Mouse (Mus musculus): ENCODE data around the gene Podn. TPM values are rescaled to one million over a fixed set of nuclear protein-coding genes. Genes with fewer than 3 reads are reported as not detected.

The Podn gene
- total and polyA plus RNA-seq, 3 experiments, result 0.04 TPM; not detected in 2

GRCm38 (mm10) chr4:108128339-108128738, 32.1 kb upstream of the Podn start:
- Histone ChIP-seq H3K4me3 (ENCODE audit: control insufficient read depth in 1 of 2, insufficient read depth in 1 of 2, low read depth in 2 of 2, low read length in 2 of 2) (no peak overlapping the region), H3K36me3 (ENCODE audit: control insufficient read depth in 1 of 2, insufficient read depth in 2 of 2, low read length in 2 of 2) (no peaks in the 10 kb centered on the region), H3K9ac (ENCODE audit: control insufficient read depth, low read depth, low read length, poor library complexity, severe bottlenecking) (no peak overlapping the region), H3K79me2 (ENCODE audit: control insufficient read depth, insufficient read depth, low read length, poor library complexity) (no peaks in the 10 kb centered on the region), H3K27me3 (ENCODE audit: control insufficient read depth in 1 of 2, insufficient read depth in 2 of 2, low read length in 2 of 2) (peaks cover 0 to 1% of the 10 kb centered on the region in 2 experiments; a peak in 2 of 4 replicates), H3K27ac (ENCODE audit: control insufficient read depth, low read depth, low read length) (no peak overlapping the region), H3K9me3 (replicated peaks; ENCODE audit: insufficient read depth, low read length) (no peaks in the 10 kb centered on the region), H3K4me1 (ENCODE audit: control insufficient read depth in 1 of 2, insufficient read depth in 2 of 2, low read length in 2 of 2) (no peaks in the 10 kb centered on the region)
- TF ChIP-seq USF2 (IDR thresholded peaks at IDR 0.05; ENCODE audit: borderline replicate concordance in 1 of 2, insufficient read depth in 1 of 2, low read depth in 1 of 2, low read length in 2 of 2) (no peak), ETS1 (IDR thresholded peaks at IDR 0.05; ENCODE audit: low read depth, low read length) (no peak), EP300 (IDR thresholded peaks at IDR 0.05; ENCODE audit: low read depth in 1 of 2, low read length in 2 of 2) (no peak), ZMIZ1 (IDR thresholded peaks at IDR 0.05; ENCODE audit: low read depth, low read length) (no peak), ZNF384 (IDR thresholded peaks at IDR 0.05; ENCODE audit: low read depth, low read length) (no peak), SMC3 (IDR thresholded peaks at IDR 0.05; ENCODE audit: low read depth, low read length) (no peak), KAT2A (conservative IDR thresholded peaks at IDR 0.05; ENCODE audit: low read depth, low read length) (no peak), TAL1 (IDR thresholded peaks at IDR 0.05; ENCODE audit: low read length) (no peak), BHLHE40 (IDR thresholded peaks at IDR 0.05; ENCODE audit: borderline replicate concordance, low read depth, low read length) (no peak), MAFK (IDR thresholded peaks at IDR 0.05; ENCODE audit: borderline replicate concordance, low read depth, low read length) (no peak), TBP (IDR thresholded peaks at IDR 0.05; ENCODE audit: low read depth, low read length) (no peak), POLR2AphosphoS2 (IDR thresholded peaks at IDR 0.05; ENCODE audit: low read length) (no peak), MAZ (IDR thresholded peaks at IDR 0.05; ENCODE audit: low read depth, low read length) (no peak), GATA1 (IDR thresholded peaks at IDR 0.05; ENCODE audit: low read depth, low read length) (no peak), MYC (IDR thresholded peaks at IDR 0.05; ENCODE audit: low read depth, low read length) (no peak), USF1 (IDR thresholded peaks at IDR 0.05; ENCODE audit: low read depth, low read length) (no peak), RCOR1 (IDR thresholded peaks at IDR 0.05; ENCODE audit: low read depth, low read length) (no peak)
- no peak for DNase-seq (ENCODE audit: low read depth, low spot score)

DNA sequence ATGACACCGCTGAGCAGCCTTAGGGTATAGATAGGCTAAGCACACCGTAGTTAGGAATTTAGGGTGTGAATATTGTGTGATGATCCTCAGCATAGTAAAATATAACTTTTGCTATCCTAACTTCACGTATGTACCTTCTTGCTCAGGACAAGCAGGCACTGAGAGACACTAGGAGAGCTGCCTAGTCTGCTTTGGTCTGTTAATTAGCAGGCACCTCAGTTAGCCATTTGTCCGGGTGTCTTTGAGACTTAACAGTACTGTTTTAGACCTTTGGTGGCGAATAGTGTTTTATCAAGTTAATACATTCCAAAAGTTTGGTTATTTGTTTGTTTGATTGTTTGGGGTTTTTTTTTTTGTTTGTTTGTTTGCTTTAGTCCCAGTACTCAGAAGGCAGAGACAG, 31.3 kb upstream of the Podn start:
- Histone ChIP-seq H3K36me3 (ENCODE audit: control insufficient read depth in 1 of 2, insufficient read depth in 2 of 2, low read length in 2 of 2) (no peaks in the 10 kb centered on the region), H3K4me3 (ENCODE audit: control insufficient read depth in 1 of 2, insufficient read depth in 1 of 2, low read depth in 2 of 2, low read length in 2 of 2) (no peak overlapping the region), H3K27ac (ENCODE audit: control insufficient read depth, low read depth, low read length) (no peak overlapping the region), H3K9ac (ENCODE audit: control insufficient read depth, low read depth, low read length, poor library complexity, severe bottlenecking) (no peak overlapping the region), H3K4me1 (ENCODE audit: control insufficient read depth in 1 of 2, insufficient read depth in 2 of 2, low read length in 2 of 2) (no peaks in the 10 kb centered on the region), H3K9me3 (replicated peaks; ENCODE audit: insufficient read depth, low read length) (no peaks in the 10 kb centered on the region), H3K79me2 (ENCODE audit: control insufficient read depth, insufficient read depth, low read length, poor library complexity) (no peaks in the 10 kb centered on the region), H3K27me3 (ENCODE audit: control insufficient read depth in 1 of 2, insufficient read depth in 2 of 2, low read length in 2 of 2) (peaks cover 0 to 1% of the 10 kb centered on the region in 2 experiments; a peak in 2 of 4 replicates)
- no peak for DNase-seq (ENCODE audit: low read depth, low spot score)
- TF ChIP-seq ZC3H11A (IDR thresholded peaks at IDR 0.05; ENCODE audit: low read depth, low read length) (no peak), MAZ (IDR thresholded peaks at IDR 0.05; ENCODE audit: low read depth, low read length) (no peak), NELFE (IDR thresholded peaks at IDR 0.05; ENCODE audit: low read depth, low read length) (no peak), CTCF (IDR thresholded peaks at IDR 0.05 in 2 of 3, conservative IDR thresholded peaks at IDR 0.05 in 1 of 3; ENCODE audit: control insufficient read depth in 1 of 3, insufficient read depth in 1 of 3, low read depth in 2 of 3, low read length in 3 of 3, poor library complexity in 1 of 3, severe bottlenecking in 1 of 3) (no peak), GATA1 (IDR thresholded peaks at IDR 0.05; ENCODE audit: low read depth, low read length) (no peak), ZNF384 (IDR thresholded peaks at IDR 0.05; ENCODE audit: low read depth, low read length) (no peak), HCFC1 (IDR thresholded peaks at IDR 0.05; ENCODE audit: low read depth, low read length) (no peak), MAX (IDR thresholded peaks at IDR 0.05; ENCODE audit: low read length) (no peak), GABPA (IDR thresholded peaks at IDR 0.05; ENCODE audit: low read depth, low read length) (no peak)

Data from MEL (cell line).